In the genomic region with DNA sequence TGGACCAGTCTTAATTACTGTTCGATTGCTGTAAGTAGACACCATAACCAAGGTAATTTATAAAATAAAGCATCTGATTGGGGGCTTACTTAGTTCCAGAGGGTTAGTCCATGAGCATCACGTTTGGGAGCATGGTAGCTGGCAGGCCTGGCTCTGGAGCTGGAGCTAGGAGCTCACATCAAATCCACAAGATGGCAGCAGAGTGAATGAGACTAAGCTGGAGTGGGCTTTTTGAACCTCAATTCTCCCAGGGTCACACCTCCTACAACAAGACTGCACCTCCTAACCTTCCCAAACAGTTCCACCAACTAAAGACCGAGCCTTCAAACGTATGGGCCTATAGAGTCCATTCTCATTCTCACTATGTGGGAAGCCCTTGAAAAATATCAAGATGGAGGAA, we compare ENCODE assay signal across 11 mouse cellular contexts.
DNase-seq lines count a peak whose midpoint lies in the region; TF ChIP-seq lines count a peak whose summit lies in the region.
"Had no signal": no experiment of that assay in that cellular context is flagged by ENCODE, and none has a peak within 500 bp of the region (broad histone marks: within the 10 kb centered on the region; RNA-seq: fewer than 3 reads in every experiment).

No protein-coding gene starts in this region.

- no peak overlapping the region for H3K4me3 ChIP-seq in heart, adult 2 months
- H3K4me3 ChIP-seq in lung, adult 2 months (replicated peaks; ENCODE audit: extremely low read depth, low read depth, low read length), result no peak overlapping the region
- H3K4me3 ChIP-seq: limb, embryonic 12.5 days had no signal

- WGBS in heart, adult 2 months, result 74% methylated on average over 4 of the region's 4 CpGs
- 83% methylated on average over 4 of the region's 4 CpGs for whole genome bisulfite sequencing in lung, adult 2 months

- intact Hi-C loops in heart, adult 2 months (cut with DNase I), result loop anchor here (1.0 to 5.0 kb wide), 2 partner anchors 42 to 60 kb away; no protein-coding TSS in a partner anchor

- no peaks in the 10 kb centered on the region for H3K4me1 ChIP-seq in heart, adult 2 months (ENCODE audit: control insufficient read depth, insufficient read depth, low read length)
- H3K4me1 ChIP-seq in lung, adult 2 months (ENCODE audit: control insufficient read depth, insufficient read depth, low read length), result no peaks in the 10 kb centered on the region

- TF ChIP-seq EP300 in heart, adult 2 months (IDR thresholded peaks at IDR 0.05; ENCODE audit: insufficient read depth, low read depth, low read length), result no peak

- DNase-seq in heart, adult 2 months, result no peak
- no peak for DNase-seq in heart, adult 8-10 months (ENCODE audit: low spot score)
- no peak for DNase-seq in lung, adult 2 months
- no peak for DNase-seq in lung, postnatal 36 days
- DNase-seq in ZHBTc4 (ENCODE audit: low read depth, low spot score), result peak; percentile 26
- DNase-seq in retina, postnatal 1 day, result peak; percentile 49
- DNase-seq in right cerebral cortex, adult 2 months (ENCODE audit: low spot score in 2 of 2), result no peak
- DNase-seq in layer of hippocampus, postnatal 36 days, result no peak
- DNase-seq: cerebellum, adult 18-20 months; right cerebral cortex, adult 18-20 months had no signal

- H3K9ac ChIP-seq in heart, adult 2 months (ENCODE audit: low read depth, low read length), result no peak overlapping the region
- H3K9ac ChIP-seq: limb, embryonic 12.5 days had no signal

- peak; percentile 70 for TF ChIP-seq CTCF in heart, adult 2 months (IDR thresholded peaks at IDR 0.05)
- peak; percentile 40; the same call in 1 of the 2 replicates for TF ChIP-seq CTCF in lung, adult 2 months (IDR thresholded peaks at IDR 0.05; ENCODE audit: insufficient read depth, low read length)

- H3K79me2 ChIP-seq in heart, adult 2 months (replicated peaks; ENCODE audit: control insufficient read depth, insufficient read depth, low read length), result no peaks in the 10 kb centered on the region

- H3K27ac ChIP-seq in heart, adult 2 months, result no peak overlapping the region

- TF ChIP-seq POLR2A in heart, adult 2 months (IDR thresholded peaks at IDR 0.05; ENCODE audit: insufficient read depth, low read depth, low read length), result no peak
- TF ChIP-seq POLR2A in lung, adult 2 months (IDR thresholded peaks at IDR 0.05; ENCODE audit: borderline replicate concordance, extremely low read depth, low read depth, low read length), result no peak

- H3K27me3 ChIP-seq in heart, adult 2 months (ENCODE audit: control insufficient read depth, insufficient read depth, low read length), result no peaks in the 10 kb centered on the region
- H3K27me3 ChIP-seq: limb, embryonic 12.5 days had no signal

- no peaks in the 10 kb centered on the region for H3K36me3 ChIP-seq in heart, adult 2 months (ENCODE audit: control insufficient read depth, insufficient read depth, low read length)
- H3K36me3 ChIP-seq: limb, embryonic 12.5 days had no signal

Comparison
In these comparisons a context has a peak if more than half of its experiments do, and no peak if none do; other contexts are left out.
1. DNase-seq: peak in ZHBTc4 (single experiment) and retina, postnatal 1 day (single experiment); none in heart, adult 2 months (0 of 2), heart, adult 8-10 months (single experiment), lung, adult 2 months (single experiment), lung, postnatal 36 days (single experiment), right cerebral cortex, adult 2 months (0 of 2) and layer of hippocampus, postnatal 36 days (0 of 2).